Mouse (Mus musculus) thymus, postnatal 4 days (tissue): ENCODE measurements at regions not wholly inside any gene's neighbourhood (a gene's known extent, or its start where the extent isn't known, plus 50 kb on each side); places are given as distances from the start of the nearest gene placed in this dataset.

Experiments used
- DNase-seq: peaks from one replicate; pipeline ENCODE4 v3.0.0; 2021

GRCm38 (mm10) chr1:136788979-136789513 is 164.3 kb downstream of the Zfp281 start:
- DNase-seq = no peak

GRCm38 (mm10) chr1:136791641-136792040 is 166.9 kb downstream of the Zfp281 start:
- DNase-seq = no peak
